Mouse (Mus musculus): ENCODE data around the gene Zfp984.
"Not testable (repeated sequence)": the region's sequence is repeated elsewhere in the genome, so short reads cannot be mapped to it uniquely, and the experiment has no call there.

Zfp984 gene

DNA sequence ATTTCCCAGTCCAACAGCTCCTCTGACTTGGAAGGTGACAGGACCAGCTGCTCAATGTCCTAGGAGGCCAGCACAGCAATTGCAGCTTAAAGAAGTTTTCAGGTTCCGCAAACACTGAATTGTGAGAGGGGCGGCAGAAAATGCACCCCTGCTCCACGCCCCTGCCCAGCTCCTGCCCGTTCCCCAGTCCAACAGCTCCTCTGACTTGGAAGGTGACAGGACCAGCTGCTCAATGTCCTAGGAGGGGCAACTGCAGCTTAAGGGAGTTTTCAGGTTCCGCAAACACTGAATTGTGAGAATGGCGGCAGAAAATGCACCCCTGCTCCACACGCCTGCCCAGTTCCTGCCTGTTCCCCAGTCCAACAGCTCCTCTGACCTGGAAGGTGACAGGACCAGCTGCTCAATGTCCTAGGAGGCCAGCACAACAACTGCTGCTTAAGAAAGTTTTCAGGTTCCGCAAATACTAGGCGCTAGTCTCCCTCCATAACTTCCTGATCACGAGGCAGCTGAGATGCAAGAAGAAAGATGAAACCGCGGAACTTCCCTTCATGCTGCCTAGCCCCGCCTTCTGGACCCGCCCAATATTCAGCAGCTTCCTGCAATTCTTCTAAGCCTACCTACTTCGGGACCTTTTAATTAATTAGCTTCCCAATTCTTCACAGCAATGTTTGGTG lies at the start of gene Zfp984:
Gene Zfp984, minus strand, starts transcription at position 497 of the 674 bp plus-strand sequence.
- in situ Hi-C loops (cut with MseI, MboI), result not testable (repeated sequence)

DNA sequence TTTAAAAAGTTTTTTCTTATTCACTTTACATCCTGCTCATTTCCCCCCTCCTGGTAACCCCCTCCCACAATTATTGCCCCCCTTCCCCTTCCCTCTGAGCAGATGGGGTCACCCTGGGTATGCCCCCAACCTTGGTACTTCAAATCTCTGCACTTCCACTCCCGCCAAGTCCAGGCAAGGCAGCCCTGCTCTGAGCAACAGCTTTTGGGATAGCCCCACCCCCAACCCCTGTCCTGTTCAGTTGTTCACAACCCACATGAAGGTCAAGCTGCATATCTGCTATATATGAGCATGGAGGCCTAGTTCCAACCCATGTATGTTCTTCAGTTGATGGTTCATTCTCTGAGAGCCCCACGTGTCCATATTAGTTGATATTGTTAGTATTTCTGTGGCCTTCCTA lies 41.2 kb upstream of the Zfp984 start:
- in situ Hi-C loops (cut with MseI, MboI), result no loop called here

DNA sequence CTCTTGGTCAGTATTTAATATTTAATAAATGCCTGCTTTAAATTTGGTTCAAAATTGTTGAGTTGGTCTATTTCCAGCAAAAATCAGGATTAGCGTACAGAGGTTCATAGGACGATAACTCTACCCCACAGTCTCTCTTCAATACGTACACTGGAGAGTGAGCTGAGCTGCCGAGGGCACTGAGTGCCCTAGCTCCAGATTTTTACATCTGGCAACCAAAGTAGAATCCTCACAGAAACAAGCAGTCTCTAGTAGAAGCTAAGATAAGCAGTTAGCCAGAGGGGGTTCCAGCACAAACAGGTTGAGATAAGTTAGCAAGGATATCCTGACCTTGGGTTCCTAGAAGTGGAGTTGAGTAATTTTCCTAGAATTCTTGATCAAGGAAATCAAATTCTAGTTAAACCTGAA lies 39.0 kb upstream of the Zfp984 start:
- in situ Hi-C loops (cut with MseI, MboI), result no loop called here

DNA sequence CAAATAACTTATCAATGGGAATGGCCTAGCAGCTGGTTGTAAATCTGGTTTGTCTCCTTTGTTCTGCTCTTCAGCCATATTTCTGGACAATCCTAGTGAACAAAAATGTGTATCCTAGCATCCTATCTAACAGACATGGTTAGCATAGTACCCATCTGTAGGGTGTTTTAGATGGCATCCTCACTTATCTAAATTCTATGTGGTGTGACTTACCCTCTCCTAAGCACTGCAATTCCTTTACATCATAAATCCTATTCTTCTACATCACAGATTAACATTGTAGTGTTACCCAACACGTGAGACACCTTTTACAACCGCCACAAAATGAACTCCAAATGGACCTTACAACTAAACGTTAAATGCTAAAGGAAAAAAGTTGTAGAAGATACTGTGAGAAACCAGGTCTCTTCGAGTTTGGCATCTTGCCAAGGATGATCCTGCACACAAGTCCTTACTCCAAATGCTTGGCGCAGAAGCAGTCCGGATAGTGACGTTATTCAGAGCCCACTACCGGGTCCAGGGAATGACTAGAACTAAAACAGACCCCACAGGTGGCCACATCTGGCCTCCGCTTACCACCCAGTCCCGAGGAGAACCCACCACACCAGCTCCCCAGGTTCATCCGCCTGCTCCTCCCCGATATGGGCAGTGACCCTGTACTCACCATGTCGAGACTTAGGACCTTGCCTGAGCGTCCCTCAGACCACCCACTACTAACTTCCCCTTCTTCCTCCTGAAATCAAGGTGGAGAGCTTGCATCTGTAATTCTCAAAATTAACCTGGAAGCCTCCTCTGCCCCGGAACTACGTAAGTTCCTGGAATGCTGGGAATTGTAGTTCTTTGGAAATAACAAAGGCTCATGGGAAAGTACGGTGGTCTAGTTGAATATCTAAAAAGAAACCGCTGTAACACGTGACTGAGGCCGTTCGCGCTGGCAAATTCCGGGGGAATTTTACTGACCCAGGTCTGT lies 38.3 kb upstream of the Zfp984 start, which contains the start of gene Zfp933:
Gene Zfp933, minus strand, starts transcription at position 753 of the 970 bp plus-strand sequence.
- in situ Hi-C loops (cut with MseI, MboI), result no loop called here

DNA sequence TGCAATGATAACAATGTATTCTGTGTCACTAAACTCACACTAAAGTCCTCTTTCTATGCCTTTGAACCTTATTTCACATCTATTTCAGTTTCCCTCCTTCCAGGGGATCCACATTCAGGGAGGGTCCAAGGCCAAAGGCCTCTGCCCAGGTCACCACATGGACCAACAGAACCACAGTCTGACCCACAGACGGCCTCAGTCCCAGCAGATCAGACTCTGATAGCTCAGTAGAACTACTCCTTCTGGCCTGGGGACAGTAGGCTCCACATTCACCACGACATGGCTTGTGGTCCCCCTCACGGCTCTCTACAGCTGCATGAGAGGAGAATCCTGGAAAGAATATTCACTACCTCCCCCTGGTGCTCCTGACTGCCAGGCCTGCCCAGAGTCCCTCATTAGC lies 33.3 kb upstream of the Zfp984 start:
- in situ Hi-C loops (cut with MseI, MboI), result no loop called here

DNA sequence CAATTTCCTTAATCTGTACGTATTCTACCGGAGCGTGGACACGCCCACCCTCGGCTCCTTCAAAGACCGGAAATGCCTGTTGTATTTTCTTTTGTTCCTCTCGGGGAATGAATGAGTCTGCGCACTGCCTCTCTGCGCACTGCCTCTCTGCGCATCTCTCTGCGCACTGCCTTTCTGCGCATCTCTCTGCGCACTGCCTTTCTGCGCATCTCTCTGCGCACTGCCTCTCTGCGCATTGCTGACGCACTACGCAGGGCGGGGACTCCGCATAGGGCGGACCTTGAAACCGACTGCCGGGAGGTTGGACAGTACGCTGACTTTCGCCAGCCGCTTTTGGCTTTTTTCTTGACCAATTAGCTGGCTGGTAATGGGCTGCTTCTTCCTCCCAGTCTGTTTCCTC lies 29.7 kb upstream of the Zfp984 start:
- in situ Hi-C loops (cut with MseI, MboI), result not testable (repeated sequence)

DNA sequence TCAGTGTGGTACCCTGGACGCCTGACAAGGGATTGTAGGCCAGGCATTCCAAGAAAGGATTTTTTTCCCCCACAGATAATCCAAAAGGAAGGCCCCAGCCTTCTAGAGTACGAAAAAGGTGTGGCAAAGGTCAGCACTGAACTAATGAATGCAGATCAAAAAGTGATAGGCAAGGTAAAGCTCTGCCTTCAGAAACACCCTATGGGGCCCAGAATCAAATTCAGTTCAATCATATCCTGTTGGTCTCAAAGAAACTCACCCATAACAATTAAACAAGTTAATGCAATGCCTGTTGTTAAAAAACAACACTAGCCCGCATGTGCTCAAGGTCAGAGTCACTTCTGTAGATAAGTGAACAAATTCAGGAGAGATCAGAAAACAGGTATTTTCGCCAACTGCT lies 14.8 kb upstream of the Zfp984 start:
- in situ Hi-C loops (cut with MseI, MboI), result no loop called here

DNA sequence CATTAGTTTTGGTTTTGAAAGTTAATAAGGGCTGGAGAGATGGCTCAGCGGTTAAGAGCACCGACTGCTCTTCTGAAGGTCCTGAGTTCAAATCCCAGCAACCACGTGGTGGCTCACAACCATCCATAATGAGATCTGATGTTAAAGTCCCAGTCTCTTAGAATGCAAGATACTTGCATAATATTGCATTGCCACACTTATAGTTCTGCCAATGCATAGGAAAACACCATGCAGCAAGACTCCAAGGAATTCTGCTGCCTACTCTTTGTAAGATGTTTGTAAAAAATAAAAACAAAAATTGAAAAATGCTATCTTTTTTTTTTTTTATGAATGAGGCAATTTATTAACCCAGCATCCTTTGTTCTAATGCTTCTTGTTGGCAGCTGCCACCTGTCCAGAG lies 11.8 kb upstream of the Zfp984 start:
- in situ Hi-C loops (cut with MseI, MboI), result not testable (repeated sequence)

DNA sequence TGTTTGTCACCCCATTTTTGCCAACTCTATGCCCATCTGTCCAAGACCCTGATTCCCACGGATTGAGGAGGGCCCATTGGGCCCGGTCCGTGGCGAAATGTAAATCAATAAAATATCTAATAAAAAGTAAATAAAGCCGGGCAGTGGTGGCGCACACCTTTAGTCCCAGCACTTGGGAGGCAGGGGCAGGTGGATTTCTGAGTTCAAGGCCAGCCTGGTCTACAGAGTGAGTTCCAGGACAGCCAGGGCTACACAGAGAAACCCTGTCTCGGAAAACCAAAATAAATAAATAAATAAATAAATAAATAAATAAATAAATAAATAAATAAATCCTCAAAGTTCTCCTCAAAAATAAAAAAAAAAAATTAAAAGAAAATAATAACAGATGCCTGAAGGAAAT lies 10.1 kb upstream of the Zfp984 start:
- in situ Hi-C loops (cut with MseI, MboI), result loop anchor here in 1 of 2 experiments (10.0 kb wide), 1 partner anchor 295 kb away; no protein-coding TSS in a partner anchor

DNA sequence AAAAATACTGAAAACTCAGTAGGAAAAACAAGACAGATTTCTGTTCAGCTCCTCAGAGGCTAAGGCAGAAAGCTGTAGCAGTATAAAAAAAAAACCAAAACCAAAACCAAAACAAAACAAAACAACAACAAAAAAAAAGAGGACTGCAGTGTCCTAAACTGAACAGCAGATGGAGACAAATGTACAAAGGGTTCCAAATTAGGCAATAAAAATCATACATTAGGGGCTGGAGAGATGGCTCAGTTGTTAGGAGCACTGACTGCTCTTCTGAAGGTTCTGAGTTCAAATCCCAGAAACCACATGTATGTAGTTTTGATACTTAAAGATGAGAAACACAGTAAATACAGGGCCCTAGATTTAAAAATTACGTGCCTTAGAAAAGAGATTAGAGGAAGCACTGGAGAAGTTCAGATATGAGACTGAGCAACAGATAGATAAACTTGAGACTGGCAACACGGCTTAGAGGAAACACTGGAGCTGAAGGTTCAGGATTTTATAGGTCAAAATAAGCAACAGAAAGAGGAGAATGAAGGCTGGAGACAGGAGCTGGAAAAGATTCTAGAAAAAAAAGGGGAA lies 5.1 kb upstream of the Zfp984 start:
- in situ Hi-C loops (cut with MseI, MboI), result loop anchor here (5.0 to 10.0 kb wide), 2 partner anchors 48 to 290 kb away; no protein-coding TSS in a partner anchor

DNA sequence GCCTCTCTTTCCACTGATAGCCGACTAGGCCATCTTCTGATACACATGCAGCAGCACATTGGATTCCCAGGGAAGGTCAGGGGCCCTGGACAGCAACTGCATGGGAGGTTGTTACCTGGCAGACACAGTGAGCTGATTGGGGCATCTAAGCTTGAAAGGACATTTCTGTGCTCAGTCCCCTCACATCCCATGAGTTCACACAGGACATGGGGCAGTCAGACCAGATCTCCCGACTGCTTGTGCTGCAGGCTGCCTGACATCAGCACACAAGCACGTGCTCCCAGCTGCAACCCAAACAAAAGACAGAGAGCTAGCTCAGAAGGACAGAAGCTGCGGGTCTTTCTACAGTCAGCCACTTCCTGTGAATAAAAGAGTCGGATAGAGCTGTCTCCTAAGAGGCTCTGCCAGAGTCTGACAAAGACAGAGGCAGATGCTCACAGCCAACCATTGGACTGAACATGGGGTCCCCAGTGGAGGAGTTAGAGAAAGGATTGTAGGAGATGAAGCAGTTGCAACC lies 3.7 kb upstream of the Zfp984 start:
- in situ Hi-C loops (cut with MseI, MboI), result loop anchor here (5.0 to 10.0 kb wide), 2 partner anchors 49 to 289 kb away; no protein-coding TSS in a partner anchor

DNA sequence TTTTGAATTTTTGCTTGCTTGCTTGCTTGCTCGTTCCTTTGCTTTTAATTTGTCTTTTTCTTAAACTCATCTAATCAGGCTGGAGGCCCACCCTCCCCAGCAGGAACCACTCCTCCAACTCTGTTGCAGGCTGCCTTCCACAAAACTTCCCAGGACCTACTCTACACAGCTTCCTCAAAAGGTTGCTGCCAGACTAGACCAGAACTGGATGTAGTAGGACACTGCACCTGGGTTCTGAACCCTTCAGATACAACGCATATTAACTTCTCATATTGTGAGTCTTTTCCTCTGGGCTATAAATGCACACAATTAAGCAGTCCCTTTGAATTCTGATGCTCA lies 347 bp upstream of the Zfp984 start:
- in situ Hi-C loops (cut with MseI, MboI), result loop anchor here (5.0 to 10.0 kb wide), 2 partner anchors 52 to 285 kb away; no protein-coding TSS in a partner anchor

DNA sequence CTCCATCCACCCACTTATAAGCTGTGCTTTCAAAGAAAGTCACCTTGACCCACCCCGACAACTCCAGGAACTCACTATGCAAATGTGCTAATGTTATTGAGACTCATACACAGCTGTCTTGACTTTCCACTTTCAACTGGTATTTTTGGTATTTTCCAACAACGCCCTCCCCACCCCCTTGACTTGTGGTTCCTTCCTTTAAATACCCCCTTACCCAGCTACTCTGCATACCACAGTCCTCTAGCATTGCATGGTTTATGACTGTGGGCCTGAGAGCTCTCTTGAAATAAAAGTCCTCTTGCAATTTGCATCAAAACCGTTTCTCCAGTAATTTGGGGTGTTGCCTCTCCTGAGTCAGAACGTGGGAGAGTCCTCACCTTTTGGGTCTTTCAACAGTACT lies 1.1 kb downstream of the Zfp984 start:
- in situ Hi-C loops (cut with MseI, MboI), result not testable (repeated sequence)

DNA sequence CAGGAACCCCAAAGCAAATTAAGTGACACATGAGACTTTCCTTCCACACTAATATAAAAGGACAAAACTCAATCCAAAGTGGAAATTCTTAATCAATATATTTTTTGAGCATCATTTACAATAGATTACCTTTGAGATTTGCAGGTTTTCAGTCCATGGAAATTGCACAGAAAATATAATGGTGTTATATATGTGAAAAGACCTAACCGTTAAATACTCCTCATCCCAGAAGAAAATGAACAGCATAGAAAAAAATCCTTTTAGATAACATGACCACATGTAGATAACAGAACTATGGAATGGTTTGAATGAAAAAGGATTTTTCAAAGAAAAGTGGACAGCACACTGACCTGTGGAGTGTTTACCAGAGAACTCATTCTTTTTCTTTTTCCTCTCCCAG lies 14.3 kb downstream of the Zfp984 start:
- in situ Hi-C loops (cut with MseI, MboI), result not testable (repeated sequence)

DNA sequence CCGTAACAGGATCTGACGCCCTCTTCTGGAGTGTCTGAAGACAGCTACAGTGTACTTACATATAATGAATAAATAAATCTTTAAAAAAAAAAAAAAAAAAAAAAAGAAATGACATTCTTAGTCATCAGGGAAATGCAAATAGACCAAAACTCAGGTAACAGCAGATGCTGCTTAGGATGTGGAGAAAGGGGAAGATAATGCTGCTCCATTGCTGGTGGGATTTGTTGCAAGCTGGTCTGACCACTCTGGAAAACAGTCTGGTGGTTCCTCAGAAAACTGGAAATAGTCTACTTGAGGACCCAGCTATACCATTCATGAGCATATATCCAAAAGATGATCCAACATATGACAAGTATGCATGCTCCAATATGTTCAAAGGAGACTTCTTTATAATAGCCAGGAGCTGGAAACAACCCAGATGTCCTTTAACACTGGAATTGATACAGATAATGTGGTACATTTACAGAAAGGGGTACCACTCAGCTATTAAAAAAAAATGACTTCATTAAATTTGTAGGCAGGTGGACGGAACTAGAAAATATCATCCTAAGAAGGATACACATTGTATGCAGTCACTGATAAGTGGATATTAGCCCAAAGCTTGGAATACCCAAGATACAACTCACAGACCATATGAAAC lies 15.4 kb downstream of the Zfp984 start:
- in situ Hi-C loops (cut with MseI, MboI), result not testable (repeated sequence)

DNA sequence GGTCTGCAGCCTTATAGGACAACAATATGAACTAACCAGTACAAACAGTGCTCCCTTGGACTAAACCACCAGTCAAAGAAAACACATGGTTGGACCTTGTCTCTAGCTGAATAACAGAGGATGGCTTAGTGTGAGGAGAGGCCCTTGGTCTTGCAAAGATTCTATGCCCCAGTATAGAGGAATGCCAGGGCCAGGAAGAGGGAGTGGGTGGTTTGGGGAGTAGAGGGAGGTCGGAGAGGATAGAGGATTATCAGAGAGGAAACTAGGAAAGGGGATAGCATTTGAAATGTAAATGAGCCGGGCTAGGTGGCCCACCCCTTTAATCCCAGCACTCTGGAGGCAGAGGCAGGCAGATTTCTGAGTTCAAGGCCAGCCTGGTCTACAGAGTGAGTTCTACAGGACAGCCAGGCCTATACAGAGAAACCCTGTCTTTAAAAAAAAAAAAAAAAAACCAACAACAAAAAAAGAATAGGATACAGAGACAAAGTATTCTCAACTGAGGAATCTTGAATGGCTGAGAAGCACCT lies 16.1 kb downstream of the Zfp984 start:
- in situ Hi-C loops (cut with MseI, MboI), result not testable (repeated sequence)

DNA sequence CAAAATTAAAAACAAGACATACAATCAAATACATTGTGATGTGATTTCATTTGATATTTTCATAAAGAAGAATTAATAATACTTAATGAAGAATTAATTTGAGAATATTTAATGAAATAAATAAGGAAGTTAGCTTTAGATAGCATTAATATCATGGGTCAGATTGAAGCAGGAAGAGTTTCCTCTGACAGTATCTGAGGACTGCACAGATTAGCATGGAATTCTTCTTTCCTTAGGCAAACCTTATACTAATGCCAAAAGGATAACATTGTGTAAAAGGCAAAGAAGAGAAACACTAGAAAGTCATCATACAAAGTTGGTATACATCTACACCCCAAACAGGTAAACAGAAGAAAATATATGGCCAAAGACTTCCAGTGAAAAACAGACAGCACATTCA lies 17.9 kb downstream of the Zfp984 start:
- in situ Hi-C loops (cut with MseI, MboI), result not testable (repeated sequence)

DNA sequence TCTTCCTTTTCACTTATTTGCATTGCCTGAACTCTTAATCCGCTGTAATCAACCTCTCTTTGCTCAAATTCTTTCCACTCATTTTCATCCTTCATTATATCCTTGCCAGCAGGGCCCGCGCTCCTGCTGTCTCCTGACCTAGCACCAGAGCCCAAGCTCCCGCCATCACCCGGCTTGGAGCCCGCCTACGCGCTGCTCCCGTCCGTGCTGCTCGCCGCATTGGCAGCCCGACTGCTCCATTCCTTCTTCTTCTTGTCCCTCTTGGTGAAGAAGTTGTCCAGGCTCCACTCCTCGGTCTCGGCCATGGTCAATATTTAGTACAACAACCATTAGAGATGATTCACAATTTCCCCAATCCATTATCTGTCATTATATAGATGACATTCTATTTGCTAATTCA lies 63.3 kb downstream of the Zfp984 start:
- in situ Hi-C loops (cut with MseI, MboI), result not testable (repeated sequence)

DNA sequence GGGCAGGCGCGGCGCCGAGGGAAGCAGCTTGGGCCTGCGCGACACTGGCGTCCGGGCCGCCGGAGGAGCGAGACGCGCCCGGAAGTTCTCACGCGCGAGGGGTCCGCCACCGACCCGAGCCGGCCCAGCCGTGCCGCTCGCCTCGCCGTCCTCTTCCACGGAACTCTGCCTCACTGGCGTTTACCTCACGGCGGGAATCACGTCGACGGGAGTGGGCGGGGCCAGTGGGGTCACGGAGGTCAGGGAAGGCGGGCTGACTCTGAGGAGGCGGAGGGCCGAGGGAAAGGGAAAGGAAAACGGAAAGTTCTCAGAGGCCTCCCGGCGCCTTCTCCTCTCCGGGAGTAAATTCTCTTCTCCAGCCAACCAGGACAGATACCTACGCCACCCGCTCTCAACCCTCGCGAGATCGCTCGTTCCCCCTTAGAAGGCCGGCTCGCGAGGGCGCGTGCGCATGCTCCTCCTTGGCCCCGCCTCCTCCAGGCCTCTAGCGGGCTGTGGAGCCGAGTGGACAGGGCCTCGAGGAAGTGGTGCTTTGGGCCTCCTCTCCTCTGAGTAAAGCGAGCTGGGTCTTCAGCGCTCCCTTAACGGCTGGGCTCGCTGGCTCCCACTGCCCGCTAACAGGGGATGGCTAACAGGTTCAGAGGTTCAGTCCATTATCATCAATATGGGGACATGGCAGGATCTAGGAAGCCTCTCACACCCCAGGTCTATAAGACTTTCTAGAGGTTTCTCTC lies 70.8 kb downstream of the Zfp984 start:
- in situ Hi-C loops (cut with MseI, MboI), result not testable (repeated sequence)
